Mouse (Mus musculus): ENCODE results near the gene Rbm28. TPM values are rescaled to one million over a fixed set of nuclear protein-coding genes. Genes with fewer than 3 reads are reported as not detected.
A peak's percentile ranks its signal among the peaks of the same experiment; 100 is the strongest.

Rbm28 gene
- 10 to 100 TPM; 36.1 to 36.3 TPM for total RNA-seq (2021)
- long read RNA-seq, experiment 1, full-length matches to known transcripts = 12 of 21 reads
- long read RNA-seq, experiment 1, partial matches to known transcripts = 4 of 21 reads
- long read RNA-seq, experiment 1, other reads (novel, unspliced or antisense) = 5 of 21 reads
- long read RNA-seq, experiment 2, full-length matches to known transcripts = 10 of 19 reads
- long read RNA-seq, experiment 2, partial matches to known transcripts = 3 of 19 reads
- long read RNA-seq, experiment 2, other reads (novel, unspliced or antisense) = 6 of 19 reads

DNA sequence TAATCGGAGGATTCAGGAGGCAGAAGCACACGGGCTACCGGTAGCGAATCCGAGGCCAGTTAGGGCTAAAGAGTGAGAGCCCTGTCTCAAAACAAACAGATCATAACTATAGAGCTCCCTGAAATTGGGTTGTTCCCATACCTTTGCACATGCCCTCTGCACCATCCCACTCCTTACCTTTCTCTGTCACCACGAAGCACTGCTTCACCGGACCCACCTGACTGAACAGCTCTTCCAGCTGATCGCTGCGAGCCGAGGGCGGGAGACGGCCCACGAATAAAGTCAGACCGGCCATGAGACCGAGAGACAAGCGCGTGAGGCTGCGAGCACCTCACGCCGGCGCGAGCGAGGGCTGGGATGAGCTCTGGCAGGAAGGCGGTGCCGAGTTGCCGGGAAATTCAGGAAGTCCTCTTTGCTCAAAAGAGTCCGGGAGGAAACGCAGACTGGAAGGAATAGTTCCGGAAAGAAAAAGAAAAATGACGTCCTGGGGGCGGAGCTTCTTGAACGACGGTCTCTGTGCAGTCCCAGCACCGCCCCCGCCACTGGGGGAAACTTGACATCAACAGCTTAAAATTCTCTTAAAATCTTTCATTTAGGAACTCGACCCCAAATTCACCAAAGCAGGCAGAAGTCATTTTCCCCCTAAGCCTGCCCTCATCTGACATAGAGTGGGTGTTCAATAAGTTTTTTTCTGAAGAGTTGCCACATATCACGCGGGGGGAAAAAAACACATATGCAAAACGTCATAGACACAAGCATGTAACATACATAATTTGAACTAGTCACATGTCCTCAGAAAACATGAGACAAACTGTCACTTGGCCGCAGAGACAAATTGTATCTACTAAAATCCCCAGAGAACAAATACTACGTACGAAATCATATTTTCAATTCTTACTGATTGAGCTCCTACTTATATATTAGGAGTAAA is at the start of gene Rbm28:
Gene Rbm28 (minus strand): TSS at position 693 of the 931 bp plus-strand sequence.
- peak; percentile 86 to 95 for DNase-seq (ENCODE audit: low spot score in 2 of 2)

GRCm38 (mm10) chr6:29214245-29214644 is 49.4 kb upstream of the Rbm28 start:
- no peak for DNase-seq (ENCODE audit: low spot score in 2 of 2)

DNA sequence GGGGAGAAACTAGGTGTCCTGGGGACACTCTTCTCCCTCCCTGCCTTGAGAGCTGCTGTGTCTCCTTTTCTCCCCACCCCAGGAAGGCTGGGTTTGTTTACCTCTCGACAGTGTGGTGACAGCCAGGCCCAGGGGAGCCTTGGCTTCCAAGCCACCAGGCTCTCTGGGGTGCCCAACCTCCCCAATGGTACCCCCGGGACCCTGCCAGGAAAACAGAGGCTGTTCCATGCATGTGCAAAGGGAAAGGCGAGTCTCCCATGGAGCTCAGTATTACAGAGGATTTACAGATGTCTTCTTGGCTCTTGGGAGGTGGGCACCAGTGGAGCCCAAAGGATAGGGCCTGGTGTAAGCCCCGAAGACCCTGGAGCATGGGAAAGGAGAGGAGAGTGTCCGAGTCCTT is 48.6 kb upstream of the Rbm28 start:
- DNase-seq (ENCODE audit: low spot score in 2 of 2) = no peak

GRCm38 (mm10) chr6:29211806-29212492 is 47.1 kb upstream of the Rbm28 start:
- peak; percentile 59 for DNase-seq (ENCODE audit: low spot score in 2 of 2)

DNA sequence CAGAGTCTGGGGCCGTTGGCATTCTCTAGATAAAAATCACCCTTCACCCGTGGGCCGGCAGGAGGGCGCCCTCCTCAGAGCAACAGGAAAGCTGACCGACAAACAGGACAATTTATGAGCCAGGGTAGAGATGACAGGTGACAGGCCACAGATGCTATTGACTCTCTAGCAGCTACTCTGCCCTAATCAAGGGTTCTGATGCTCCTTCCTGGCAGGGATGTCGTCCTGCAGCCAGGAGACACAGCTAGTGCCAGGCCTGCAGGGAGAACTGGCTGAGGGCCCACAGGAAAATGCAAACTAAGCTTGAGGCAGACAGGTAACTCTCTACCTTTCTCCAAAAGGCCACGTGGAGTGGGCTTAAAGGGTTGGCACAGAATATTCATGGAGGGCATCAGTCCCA is 46.3 kb upstream of the Rbm28 start:
- no peak for DNase-seq (ENCODE audit: low spot score in 2 of 2)

DNA sequence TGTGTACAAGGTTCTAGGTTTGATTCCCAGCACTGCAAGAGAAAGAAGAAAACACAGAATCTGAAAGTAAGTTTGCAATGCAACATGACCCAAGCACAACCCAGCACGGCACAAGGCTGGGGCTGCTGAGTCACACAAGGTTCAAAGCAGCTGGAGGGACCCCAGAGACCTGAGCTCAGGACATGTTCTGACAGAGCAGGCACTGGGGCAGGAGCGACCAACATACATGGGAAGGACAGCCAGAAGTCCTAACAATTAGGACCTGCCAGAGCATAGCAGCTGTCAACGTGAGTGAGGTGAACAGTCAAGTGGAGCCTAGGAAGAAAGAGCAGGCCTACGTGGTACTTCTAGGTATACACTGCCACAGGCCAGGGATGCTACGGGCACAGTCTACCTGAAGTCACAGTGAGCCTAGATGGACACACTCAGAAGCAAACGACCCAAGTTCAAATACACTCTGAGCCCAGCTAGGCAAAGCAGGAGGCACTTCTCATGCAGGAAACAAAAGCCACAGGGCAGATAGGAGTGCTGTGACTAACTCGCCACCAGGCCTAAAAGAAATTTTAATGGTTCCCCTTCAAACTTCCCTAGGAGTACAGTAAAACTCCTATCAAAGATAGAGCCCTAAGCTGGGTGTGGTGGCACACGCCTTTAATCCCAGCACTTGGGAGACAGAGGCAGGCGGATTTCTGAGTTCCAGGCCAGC is 45.6 kb upstream of the Rbm28 start:
- no peak for DNase-seq (ENCODE audit: low spot score in 2 of 2)

GRCm38 (mm10) chr6:29208178-29208577 is 43.4 kb upstream of the Rbm28 start:
- DNase-seq (ENCODE audit: low spot score in 2 of 2) = no peak

- no peak for DNase-seq (ENCODE audit: low spot score in 2 of 2)
These were observed 42.2 kb upstream of the Rbm28 start for GRCm38 (mm10) chr6:29207017-29207416.

DNA sequence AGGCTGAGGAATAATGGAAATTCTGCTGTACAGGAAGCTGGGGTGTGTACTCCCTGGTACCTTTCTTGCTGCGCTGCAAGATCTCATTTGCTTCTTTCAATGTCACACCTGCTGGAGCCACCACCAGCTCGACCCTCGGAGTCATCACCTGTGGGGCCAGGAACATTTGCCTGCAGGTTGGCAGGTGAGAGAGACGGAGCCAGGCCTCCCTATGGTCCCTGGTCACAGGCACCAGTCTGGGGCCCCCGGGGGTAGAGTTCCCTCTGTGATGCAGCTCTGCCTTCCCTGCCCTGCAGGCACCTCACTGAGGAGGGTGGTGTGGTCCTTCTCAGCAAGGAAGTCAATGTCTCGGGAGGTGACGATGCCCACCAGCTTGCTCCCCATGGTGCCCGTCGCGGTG is 41.2 kb upstream of the Rbm28 start:
- DNase-seq (ENCODE audit: low spot score in 2 of 2) = no peak

DNA sequence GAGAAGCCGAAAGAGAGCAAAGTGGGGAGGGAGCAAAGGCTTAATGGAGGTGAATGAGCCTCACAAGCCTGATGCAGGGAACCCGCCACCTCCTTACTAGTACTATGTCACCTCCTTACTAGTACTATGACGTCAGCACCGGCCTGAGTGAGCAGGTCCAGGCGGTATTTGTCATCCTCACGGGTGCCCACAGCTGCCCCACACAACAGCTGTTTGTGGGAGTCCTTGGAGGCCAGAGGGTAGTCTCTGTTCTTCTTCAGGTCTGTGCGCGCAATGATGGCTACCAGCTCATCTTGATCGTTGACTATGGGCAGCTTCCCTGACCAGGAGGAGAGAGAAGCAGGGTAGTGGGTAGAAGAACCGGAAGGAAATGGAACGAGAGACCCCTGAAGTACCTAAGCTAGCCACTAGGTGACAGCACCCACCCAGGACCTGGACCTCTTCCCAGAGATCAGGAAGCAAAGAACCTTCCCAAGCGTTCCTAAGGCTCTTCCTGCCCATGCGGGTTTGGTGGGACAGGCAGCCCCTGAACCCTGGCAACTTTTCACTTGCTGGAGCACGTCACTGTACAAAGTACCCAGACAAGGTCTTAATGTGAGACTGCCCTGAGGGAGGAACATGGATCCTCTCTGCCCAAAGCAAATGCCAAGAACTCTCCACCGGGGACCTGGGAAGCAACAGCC is 40.3 kb upstream of the Rbm28 start:
- DNase-seq (ENCODE audit: low spot score in 2 of 2) = peak; percentile 49 to 51

- no peak for DNase-seq (ENCODE audit: low spot score in 2 of 2)
These were observed 39.2 kb upstream of the Rbm28 start for GRCm38 (mm10) chr6:29203861-29204585.

DNA sequence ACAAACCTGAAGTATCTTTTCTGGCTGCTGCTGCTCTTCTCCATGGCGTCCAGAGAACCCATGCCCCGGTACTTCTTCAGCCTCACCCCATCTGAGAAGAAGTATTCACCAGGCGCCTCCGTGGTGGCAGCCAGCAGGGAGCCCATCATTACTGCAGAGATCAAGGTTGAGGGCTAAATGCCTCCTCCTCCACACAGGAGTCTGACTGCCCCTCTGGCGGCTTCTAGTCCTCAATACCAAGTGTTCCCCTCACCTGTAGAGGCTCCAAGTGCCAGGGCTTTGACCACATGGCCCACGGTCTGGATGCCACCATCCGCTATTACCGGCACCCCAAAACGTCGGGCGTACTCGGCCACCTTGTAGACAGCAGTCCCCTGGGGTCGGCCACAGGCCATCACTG is 38.3 kb upstream of the Rbm28 start:
- no peak for DNase-seq (ENCODE audit: low spot score in 2 of 2)

- no peak for DNase-seq (ENCODE audit: low spot score in 2 of 2)
These were observed 37.2 kb upstream of the Rbm28 start for GRCm38 (mm10) chr6:29201988-29202387.

- DNase-seq (ENCODE audit: low spot score in 2 of 2) = no peak
These were observed 36.5 kb upstream of the Rbm28 start for GRCm38 (mm10) chr6:29201341-29201740.

- DNase-seq (ENCODE audit: low spot score in 2 of 2) = no peak
These were observed 35.7 kb upstream of the Rbm28 start for GRCm38 (mm10) chr6:29200496-29200895.

- DNase-seq (ENCODE audit: low spot score in 2 of 2) = no peak
These were observed 34.5 kb upstream of the Rbm28 start for GRCm38 (mm10) chr6:29199223-29199855.

GRCm38 (mm10) chr6:29198309-29199222 is 33.8 kb upstream of the Rbm28 start:
- peak; percentile 87 to 96 for DNase-seq (ENCODE audit: low spot score in 2 of 2)

Measured in layer of hippocampus, postnatal 14 days (tissue).